ENCODE assay signal across 9 mouse cellular contexts in genomic region chr10:40638276-40638675, GRCm38 (mm10). TPM values are rescaled to one million over a fixed set of nuclear protein-coding genes. Genes with fewer than 3 reads are reported as not detected.
DNase-seq lines count a peak whose midpoint lies in the region; ATAC-seq lines count a peak whose summit lies in the region.
"Had no signal": no experiment of that assay in that cellular context is flagged by ENCODE, and none has a peak within 500 bp of the region (broad histone marks: within the 10 kb centered on the region; RNA-seq: fewer than 3 reads in every experiment).

No protein-coding gene starts in this region.

- H3K4me2 ChIP-seq in kidney, embryonic 16.5 days (replicated peaks; ENCODE audit: low read depth, low read length): 0 out of 2 replicates have a peak overlapping the region, but pooled peaks have one; percentile 18
- H3K4me2 ChIP-seq in limb, embryonic 12.5 days: peak overlapping the region; percentile 23; the same call in 1 of the 2 replicates
- H3K4me2 ChIP-seq in midbrain, embryonic 16.5 days (ENCODE audit: low read length): no peak overlapping the region

- no peak for DNase-seq in kidney, postnatal 10 days
- peak; percentile 86 for DNase-seq in cerebellum, adult 9-11 months
- DNase-seq in heart, postnatal 4 days: peak; percentile 14

- peak; percentile 71 for ATAC-seq in kidney, embryonic 16.5 days (ENCODE audit: low FRiP score, low TSS enrichment)
- peak; percentile 59; the same call in 1 of the 2 replicates for ATAC-seq in limb, embryonic 12.5 days (ENCODE audit: insufficient number of reproducible peaks, insufficient read depth, low FRiP score, low TSS enrichment, low read depth)
- no peak for ATAC-seq in erythroid progenitor cell, adult 5-6 weeks (replicated peaks; ENCODE audit: low FRiP score, poor library complexity, severe bottlenecking)
- ATAC-seq in granulocyte monocyte progenitor cell, adult 5-6 weeks (replicated peaks; ENCODE audit: poor library complexity, severe bottlenecking): no peak
- no peak for ATAC-seq in midbrain, embryonic 16.5 days

- peak overlapping the region; percentile 85 for H3K27ac ChIP-seq in kidney, embryonic 16.5 days (ENCODE audit: low read length)
- no peak overlapping the region for H3K27ac ChIP-seq in limb, embryonic 12.5 days
- H3K27ac ChIP-seq in midbrain, embryonic 16.5 days (ENCODE audit: low read length): no peak overlapping the region

- no peaks in the 10 kb centered on the region for H3K9me3 ChIP-seq in kidney, embryonic 16.5 days (ENCODE audit: low read length)
- no peaks in the 10 kb centered on the region for H3K9me3 ChIP-seq in limb, embryonic 12.5 days
- H3K9me3 ChIP-seq in midbrain, embryonic 16.5 days (replicated peaks; ENCODE audit: control insufficient read depth, low read length, poor library complexity, severe bottlenecking): no peaks in the 10 kb centered on the region
- H3K9me3 ChIP-seq: G1E had no signal

- 0 out of 2 replicates have a peak overlapping the region, but pooled peaks have one; percentile 41 for H3K9ac ChIP-seq in kidney, embryonic 16.5 days (replicated peaks; ENCODE audit: low read length)
- no peak overlapping the region for H3K9ac ChIP-seq in limb, embryonic 12.5 days (replicated peaks)
- no peak overlapping the region for H3K9ac ChIP-seq in midbrain, embryonic 16.5 days (ENCODE audit: low read depth, low read length)

- WGBS in kidney, embryonic 16.5 days: 28% methylated on average over 7 of the region's 7 CpGs
- WGBS in limb, embryonic 12.5 days: 28% methylated on average over 7 of the region's 7 CpGs
- 46% methylated on average over 7 of the region's 7 CpGs for WGBS in midbrain, embryonic 16.5 days

- no peak overlapping the region for H3K4me3 ChIP-seq in kidney, embryonic 16.5 days (ENCODE audit: low read length)
- H3K4me3 ChIP-seq in limb, embryonic 12.5 days (replicated peaks): no peak overlapping the region
- no peak overlapping the region for H3K4me3 ChIP-seq in midbrain, embryonic 16.5 days (ENCODE audit: low read depth, low read length)

- H3K27me3 ChIP-seq in kidney, embryonic 16.5 days (ENCODE audit: insufficient read depth, low read length): no peaks in the 10 kb centered on the region
- H3K27me3 ChIP-seq in limb, embryonic 12.5 days: no peaks in the 10 kb centered on the region
- H3K27me3 ChIP-seq in midbrain, embryonic 16.5 days (ENCODE audit: control insufficient read depth, insufficient read depth, low read depth, low read length): no peaks in the 10 kb centered on the region

- H3K36me3 ChIP-seq in kidney, embryonic 16.5 days (ENCODE audit: insufficient read depth, low read length): no peaks in the 10 kb centered on the region
- no peaks in the 10 kb centered on the region for H3K36me3 ChIP-seq in limb, embryonic 12.5 days
- H3K36me3 ChIP-seq in midbrain, embryonic 16.5 days (ENCODE audit: control insufficient read depth, insufficient read depth, low read length): no peaks in the 10 kb centered on the region
- H3K36me3 ChIP-seq: G1E had no signal

- H3K4me1 ChIP-seq in kidney, embryonic 16.5 days (ENCODE audit: insufficient read depth, low read length): peaks cover 36% of the 10 kb centered on the region
- H3K4me1 ChIP-seq in limb, embryonic 12.5 days (replicated peaks): peaks cover 25% of the 10 kb centered on the region
- no peaks in the 10 kb centered on the region for H3K4me1 ChIP-seq in midbrain, embryonic 16.5 days (ENCODE audit: control insufficient read depth, insufficient read depth, low read length)

RNA-seq across cellular contexts. Expression of gene Ddo, which starts 8.5 kb away (rescaled TPM):
- polyA plus RNA-seq in kidney, embryonic 16.5 days (2015; fragmentation: Nextera tagmentation; extraction: Ambion mirVana): 0.74 and 1.0 TPM in 2 replicates
- 10 to 100 TPM; 23.4 to 24.7 TPM for total RNA-seq in heart, postnatal 4 days (2021)
- polyA plus RNA-seq in limb, embryonic 12.5 days (2016; fragmentation: Nextera tagmentation; extraction: Ambion mirVana): 0.06 TPM in 1 of 2 replicates, not detected in the other
- not detected in 2 replicates for total RNA-seq in erythroid progenitor cell, adult 5-6 weeks (2015; ENCODE audit: low replicate concordance)
- total RNA-seq in erythroid progenitor cell, adult 5-6 weeks (2017; ENCODE audit: low replicate concordance): not detected in 2 replicates
- not detected in 2 replicates for total RNA-seq in granulocyte monocyte progenitor cell, adult 5-6 weeks (2014; fragmentation: Nextera tagmentation)
- total RNA-seq in granulocyte monocyte progenitor cell, adult 5-6 weeks (2017): not detected in 2 replicates
- polyA plus RNA-seq in midbrain, embryonic 16.5 days (2015; fragmentation: Nextera tagmentation; extraction: Ambion mirVana): 1.2 and 1.3 TPM in 2 replicates
- polyA plus RNA-seq: G1E had no signal

RNA-seq across cellular contexts. Expression of gene Mettl24, which starts 44.8 kb away (rescaled TPM):
- polyA plus RNA-seq in kidney, embryonic 16.5 days (2015; fragmentation: Nextera tagmentation; extraction: Ambion mirVana): 2.1 and 2.7 TPM in 2 replicates
- 1 to 10 TPM; 2.2 to 2.6 TPM for total RNA-seq in heart, postnatal 4 days (2021)
- polyA plus RNA-seq in limb, embryonic 12.5 days (2016; fragmentation: Nextera tagmentation; extraction: Ambion mirVana): 1.00 and 1.5 TPM in 2 replicates
- not detected in 2 replicates for total RNA-seq in erythroid progenitor cell, adult 5-6 weeks (2015; ENCODE audit: low replicate concordance)
- not detected in 2 replicates for total RNA-seq in erythroid progenitor cell, adult 5-6 weeks (2017; ENCODE audit: low replicate concordance)
- total RNA-seq in granulocyte monocyte progenitor cell, adult 5-6 weeks (2014; fragmentation: Nextera tagmentation): not detected in 2 replicates
- total RNA-seq in granulocyte monocyte progenitor cell, adult 5-6 weeks (2017): 0.13 and 0.21 TPM in 2 replicates
- 0.72 and 0.78 TPM in 2 replicates for polyA plus RNA-seq in midbrain, embryonic 16.5 days (2015; fragmentation: Nextera tagmentation; extraction: Ambion mirVana)
- total RNA-seq: G1E had no signal
- polyA plus RNA-seq: G1E had no signal

Comparison
In these comparisons a context has a peak if more than half of its experiments do, and no peak if none do; other contexts are left out.
1. ATAC-seq: peak in kidney, embryonic 16.5 days (single experiment) and limb, embryonic 12.5 days (single experiment); none in erythroid progenitor cell, adult 5-6 weeks (single experiment), granulocyte monocyte progenitor cell, adult 5-6 weeks (single experiment) and midbrain, embryonic 16.5 days (single experiment).
2. RNA of gene Ddo, which starts 8.5 kb away (total RNA-seq): 23.4 to 24.7 TPM in heart, postnatal 4 days; not detected in erythroid progenitor cell, adult 5-6 weeks and not detected in granulocyte monocyte progenitor cell, adult 5-6 weeks; every median in the first group is over 10 times any median in the second.